Mouse (Mus musculus) brain, adult 2 months (tissue): ENCODE measurements at regions not wholly inside any gene's neighbourhood (a gene's known extent, or its start where the extent isn't known, plus 50 kb on each side); places are given as distances from the start of the nearest gene placed in this dataset.

Source experiments
- DNase-seq: peaks from one replicate; pipeline ENCODE4 v3.0.0; 2011; ENCODE audit warnings: low read depth, low spot score

GRCm38 (mm10) chr11:13724375-13724774 is 874.7 kb upstream of the Pom121l12 start:
- DNase-seq, result peak; percentile 53

- no peak for DNase-seq
Measured at GRCm38 (mm10) chr11:13771065-13771464, 828.0 kb upstream of the Pom121l12 start.
